ENCODE assay signal across 31 mouse cellular contexts in genomic region chr13:36018017-36018416, GRCm38 (mm10). TPM values are rescaled to one million over a fixed set of nuclear protein-coding genes. Genes with fewer than 3 reads are reported as not detected.
DNase-seq lines count a peak whose midpoint lies in the region; ATAC-seq and TF ChIP-seq lines count a peak whose summit lies in the region.
"Had no signal": no experiment of that assay in that cellular context is flagged by ENCODE, and none has a peak within 500 bp of the region (broad histone marks: within the 10 kb centered on the region; RNA-seq: fewer than 3 reads in every experiment).

No protein-coding gene starts in this region.

- no peaks in the 10 kb centered on the region for H3K27me3 ChIP-seq in heart, adult 2 months (ENCODE audit: control insufficient read depth, insufficient read depth, low read length)
- no peaks in the 10 kb centered on the region for H3K27me3 ChIP-seq in kidney, adult 2 months (replicated peaks; ENCODE audit: control insufficient read depth, insufficient read depth, low read length)
- H3K27me3 ChIP-seq in kidney, embryonic 16.5 days (ENCODE audit: insufficient read depth, low read length): no peaks in the 10 kb centered on the region
- no peaks in the 10 kb centered on the region for H3K27me3 ChIP-seq in hindbrain, embryonic 13.5 days
- H3K27me3 ChIP-seq: embryonic facial prominence, embryonic 15.5 days; forebrain, embryonic 12.5 days; heart, embryonic 13.5 days; limb, embryonic 13.5 days; lung, embryonic 15.5 days; neural tube, embryonic 13.5 days had no signal

- no peak for TF ChIP-seq POLR2A in heart, adult 2 months (IDR thresholded peaks at IDR 0.05; ENCODE audit: insufficient read depth, low read depth, low read length)
- no peak for TF ChIP-seq POLR2A in kidney, adult 2 months (IDR thresholded peaks at IDR 0.05; ENCODE audit: low read depth, low read length)

- H3K9ac ChIP-seq in heart, adult 2 months (ENCODE audit: low read depth, low read length): no peak overlapping the region
- H3K9ac ChIP-seq in kidney, embryonic 16.5 days (replicated peaks; ENCODE audit: low read length): no peak overlapping the region
- no peak overlapping the region for H3K9ac ChIP-seq in hindbrain, embryonic 13.5 days
- H3K9ac ChIP-seq: embryonic facial prominence, embryonic 15.5 days; forebrain, embryonic 12.5 days; heart, embryonic 13.5 days; limb, embryonic 13.5 days; lung, embryonic 15.5 days; neural tube, embryonic 13.5 days had no signal

- WGBS in heart, adult 2 months: 46% methylated on average over 2 of the region's 2 CpGs
- WGBS in kidney, adult 2 months: 33% methylated on average over 2 of the region's 2 CpGs
- WGBS in kidney, embryonic 16.5 days: 68% methylated on average over 2 of the region's 2 CpGs
- 86% methylated on average over 2 of the region's 2 CpGs for WGBS in hindbrain, embryonic 13.5 days

- H3K27ac ChIP-seq in heart, adult 2 months: no peak overlapping the region
- no peak overlapping the region for H3K27ac ChIP-seq in kidney, adult 2 months (ENCODE audit: insufficient read depth, low read depth, low read length)
- H3K27ac ChIP-seq in kidney, embryonic 16.5 days (ENCODE audit: low read length): no peak overlapping the region
- no peak overlapping the region for H3K27ac ChIP-seq in hindbrain, embryonic 13.5 days
- H3K27ac ChIP-seq: embryonic facial prominence, embryonic 10.5 days; embryonic facial prominence, embryonic 15.5 days; forebrain, embryonic 12.5 days; heart, embryonic 13.5 days; hindbrain, embryonic 10.5 days; kidney, postnatal 0 days; limb, embryonic 13.5 days; lung, embryonic 15.5 days; midbrain, embryonic 10.5 days had no signal

- no peak for ATAC-seq in kidney, embryonic 16.5 days (ENCODE audit: low FRiP score, low TSS enrichment)
- no peak for ATAC-seq in hindbrain, embryonic 13.5 days (ENCODE audit: low FRiP score)
- ATAC-seq: hindbrain, embryonic 16.5 days; midbrain, embryonic 16.5 days had no signal

- H3K4me3 ChIP-seq in heart, adult 2 months: no peak overlapping the region
- H3K4me3 ChIP-seq in kidney, adult 2 months (ENCODE audit: insufficient read depth, low read depth, low read length): no peak overlapping the region
- H3K4me3 ChIP-seq in kidney, embryonic 16.5 days (ENCODE audit: low read length): no peak overlapping the region
- no peak overlapping the region for H3K4me3 ChIP-seq in hindbrain, embryonic 13.5 days
- H3K4me3 ChIP-seq: embryonic facial prominence, embryonic 10.5 days; embryonic facial prominence, embryonic 15.5 days; forebrain, embryonic 12.5 days; heart, embryonic 13.5 days; hindbrain, embryonic 10.5 days; limb, embryonic 13.5 days; lung, embryonic 15.5 days; midbrain, embryonic 10.5 days; neural tube, embryonic 13.5 days had no signal

- peak; percentile 63; the same call in 1 of the 2 replicates for TF ChIP-seq EP300 in heart, adult 2 months (IDR thresholded peaks at IDR 0.05; ENCODE audit: insufficient read depth, low read depth, low read length)

- H3K9me3 ChIP-seq in kidney, embryonic 16.5 days (ENCODE audit: low read length): no peaks in the 10 kb centered on the region
- no peaks in the 10 kb centered on the region for H3K9me3 ChIP-seq in hindbrain, embryonic 13.5 days
- H3K9me3 ChIP-seq: embryonic facial prominence, embryonic 10.5 days; embryonic facial prominence, embryonic 15.5 days; forebrain, embryonic 12.5 days; heart, embryonic 13.5 days; hindbrain, embryonic 10.5 days; limb, embryonic 13.5 days; lung, embryonic 15.5 days; midbrain, embryonic 10.5 days; neural tube, embryonic 13.5 days had no signal

- H3K4me1 ChIP-seq in heart, adult 2 months (ENCODE audit: control insufficient read depth, insufficient read depth, low read length): peaks cover 1% of the 10 kb centered on the region
- peaks cover 3% of the 10 kb centered on the region; the same call in 1 of the 2 replicates for H3K4me1 ChIP-seq in kidney, adult 2 months (ENCODE audit: control insufficient read depth, insufficient read depth, low read length)
- peaks cover 4% of the 10 kb centered on the region for H3K4me1 ChIP-seq in kidney, embryonic 16.5 days (ENCODE audit: insufficient read depth, low read length)
- H3K4me1 ChIP-seq in hindbrain, embryonic 13.5 days (replicated peaks): peaks cover 27% of the 10 kb centered on the region
- H3K4me1 ChIP-seq: embryonic facial prominence, embryonic 10.5 days; embryonic facial prominence, embryonic 15.5 days; hindbrain, embryonic 10.5 days had no signal

- peak; percentile 33 for TF ChIP-seq CTCF in heart, adult 2 months (IDR thresholded peaks at IDR 0.05)
- no peak for TF ChIP-seq CTCF in kidney, adult 2 months (conservative IDR thresholded peaks at IDR 0.05; ENCODE audit: insufficient read depth, insufficient read length, low read depth, low read length)

- intact Hi-C loops in heart, adult 2 months (cut with DNase I): loop anchor here (2.0 to 5.0 kb wide), 2 partner anchors 99 to 263 kb away; partner anchors contain the start of genes Fars2 and Lyrm4

- no peaks in the 10 kb centered on the region for H3K79me2 ChIP-seq in heart, adult 2 months (replicated peaks; ENCODE audit: control insufficient read depth, insufficient read depth, low read length)

- DNase-seq in gastrocnemius, adult 18-20 months (ENCODE audit: low spot score): peak; percentile 7
- no peak for DNase-seq in gastrocnemius, postnatal 25 days
- peak in 1 of 2 experiments; percentile 30 for DNase-seq in heart, adult 2 months
- DNase-seq in heart, adult 8-10 months (ENCODE audit: low spot score): no peak
- DNase-seq in kidney, adult 2 months: peak; percentile 18
- peak; percentile 47 for DNase-seq in heart, postnatal 4 days
- DNase-seq: adrenal gland, adult 2 months; adrenal gland, postnatal 36 days; cerebellum, adult 18-20 months; cerebellum, postnatal 14 days; kidney, adult 18-20 months; kidney, postnatal 4 days; right cerebral cortex, postnatal 4 days had no signal

- H3K36me3 ChIP-seq in heart, adult 2 months (ENCODE audit: control insufficient read depth, insufficient read depth, low read length): peaks cover 7% of the 10 kb centered on the region
- no peaks in the 10 kb centered on the region for H3K36me3 ChIP-seq in kidney, adult 2 months (ENCODE audit: control insufficient read depth, insufficient read depth, low read length)
- H3K36me3 ChIP-seq in kidney, embryonic 16.5 days (ENCODE audit: insufficient read depth, low read length): no peaks in the 10 kb centered on the region
- H3K36me3 ChIP-seq in hindbrain, embryonic 13.5 days: no peaks in the 10 kb centered on the region
- H3K36me3 ChIP-seq: embryonic facial prominence, embryonic 10.5 days; embryonic facial prominence, embryonic 15.5 days; forebrain, embryonic 12.5 days; heart, embryonic 13.5 days; hindbrain, embryonic 10.5 days; limb, embryonic 13.5 days; lung, embryonic 15.5 days; midbrain, embryonic 10.5 days; neural tube, embryonic 13.5 days had no signal

- no peak overlapping the region for H3K4me2 ChIP-seq in kidney, embryonic 16.5 days (replicated peaks; ENCODE audit: low read depth, low read length)
- H3K4me2 ChIP-seq in hindbrain, embryonic 13.5 days: no peak overlapping the region
- H3K4me2 ChIP-seq: embryonic facial prominence, embryonic 15.5 days; forebrain, embryonic 12.5 days; heart, embryonic 13.5 days; limb, embryonic 13.5 days; liver, embryonic 11.5 days; lung, embryonic 15.5 days; neural tube, embryonic 13.5 days had no signal

RNA-seq across cellular contexts. Expression of gene Ppp1r3g, which starts 59.4 kb away (rescaled TPM):
- total RNA-seq in gastrocnemius, adult 18-20 months (2021): not detected
- not detected for total RNA-seq in gastrocnemius, postnatal 25 days (2021)
- 1 to 10 TPM in 1 of 2 experiments, under 1 TPM in 1; 0.25 to 1.2 TPM for total RNA-seq in heart, adult 2 months (2021)
- 0.06 and 0.14 TPM in 2 replicates for polyA plus RNA-seq in heart, adult 2 months (2012; rRNA removed)
- 1 to 10 TPM in 2 of 4 experiments, under 1 TPM in 2; 0.40 to 1.6 (median 0.98) TPM for total RNA-seq in heart, adult 8-10 months (2022)
- 0.03 TPM in 1 of 2 replicates, not detected in the other for polyA plus RNA-seq in kidney, adult 2 months (2012; rRNA removed)
- polyA plus RNA-seq in kidney, embryonic 16.5 days (2015; fragmentation: Nextera tagmentation; extraction: Ambion mirVana): 0.90 and 1.2 TPM in 2 replicates
- total RNA-seq in heart, postnatal 4 days (2021): 1 to 10 TPM; 2.0 to 2.5 TPM
- polyA plus RNA-seq in hindbrain, embryonic 13.5 days (2015; fragmentation: Nextera tagmentation; extraction: Ambion mirVana): 0.36 and 0.40 TPM in 2 replicates
- total RNA-seq: megakaryocyte progenitor cell, adult 5-6 weeks; MEL had no signal
- polyA plus RNA-seq: spleen, adult 2 months had no signal

Comparison
In these comparisons a context has a peak if more than half of its experiments do, and no peak if none do; other contexts are left out.
1. DNase-seq: peak in gastrocnemius, adult 18-20 months (single experiment), kidney, adult 2 months (single experiment) and heart, postnatal 4 days (single experiment); none in gastrocnemius, postnatal 25 days (single experiment) and heart, adult 8-10 months (single experiment).